Mouse (Mus musculus) frontal cortex, postnatal 14 days (tissue): ENCODE results near the gene C5ar1.
A peak's percentile ranks its signal among the peaks of the same experiment; 100 is the strongest.

ENCODE experiments used
- DNase-seq, 2 experiments: peaks; one replicate each; pipeline ENCODE4 v3.0.0; 2022; ENCODE audit warnings: low spot score in 2 of 2

The C5ar1 gene

GRCm38 (mm10) chr7:16229869-16230268, 29.5 kb downstream of the C5ar1 start:
- DNase-seq: no peak

- peak; percentile 90 to 93 for DNase-seq
These were observed 37.6 kb downstream of the C5ar1 start, which contains the start of gene Dhx34 for GRCm38 (mm10) chr7:16221582-16222272. Dhx34 (minus strand) TSS chr7:16222037.

- DNase-seq: no peak
These were observed 45.4 kb downstream of the C5ar1 start for GRCm38 (mm10) chr7:16213986-16214385.

- DNase-seq: no peak
These were observed 46.1 kb downstream of the C5ar1 start for GRCm38 (mm10) chr7:16213196-16213595.

GRCm38 (mm10) chr7:16210862-16211365, 48.4 kb downstream of the C5ar1 start:
- no peak for DNase-seq

- no peak for DNase-seq
These were observed 50.3 kb downstream of the C5ar1 start for GRCm38 (mm10) chr7:16208781-16209665.

- DNase-seq: peak; percentile 14 to 33
These were observed 51.8 kb downstream of the C5ar1 start for GRCm38 (mm10) chr7:16207496-16207895.

GRCm38 (mm10) chr7:16207076-16207475, 52.3 kb downstream of the C5ar1 start:
- no peak for DNase-seq

GRCm38 (mm10) chr7:16204791-16205190, 54.5 kb downstream of the C5ar1 start:
- no peak for DNase-seq

GRCm38 (mm10) chr7:16203505-16203903, 55.8 kb downstream of the C5ar1 start:
- no peak for DNase-seq

- no peak for DNase-seq
These were observed 56.4 kb downstream of the C5ar1 start for GRCm38 (mm10) chr7:16202756-16203504.

GRCm38 (mm10) chr7:16201136-16201535, 58.2 kb downstream of the C5ar1 start:
- DNase-seq: no peak

- DNase-seq: no peak
These were observed 60.8 kb downstream of the C5ar1 start for GRCm38 (mm10) chr7:16198540-16198939.

GRCm38 (mm10) chr7:16197166-16197565, 62.2 kb downstream of the C5ar1 start:
- DNase-seq: no peak
